Mouse (Mus musculus): Measurements from ENCODE around the gene Cnn3.

Cnn3 gene

DNA sequence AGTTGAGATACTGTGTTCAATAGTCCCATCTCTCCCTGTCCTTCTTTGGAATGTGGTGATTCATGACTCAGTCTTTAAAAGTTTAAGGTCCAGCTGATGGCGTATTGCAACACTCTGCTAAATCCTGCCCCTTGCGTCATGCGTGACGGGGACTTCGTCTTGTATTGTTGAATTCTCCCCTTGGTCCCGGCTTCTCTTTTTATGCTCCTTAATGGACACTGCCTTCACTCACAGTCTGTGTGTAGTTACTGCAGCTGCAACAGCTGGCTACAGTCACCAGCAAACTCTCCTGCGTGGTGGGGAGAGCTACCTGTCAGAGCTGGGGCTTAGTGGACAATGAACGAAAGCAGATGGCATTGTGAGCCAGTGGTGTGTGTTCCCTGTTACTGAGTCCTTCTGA lies 23.2 kb downstream of the Cnn3 start:
- DNase-seq (ENCODE audit: low spot score in 2 of 2) = no peak

DNA sequence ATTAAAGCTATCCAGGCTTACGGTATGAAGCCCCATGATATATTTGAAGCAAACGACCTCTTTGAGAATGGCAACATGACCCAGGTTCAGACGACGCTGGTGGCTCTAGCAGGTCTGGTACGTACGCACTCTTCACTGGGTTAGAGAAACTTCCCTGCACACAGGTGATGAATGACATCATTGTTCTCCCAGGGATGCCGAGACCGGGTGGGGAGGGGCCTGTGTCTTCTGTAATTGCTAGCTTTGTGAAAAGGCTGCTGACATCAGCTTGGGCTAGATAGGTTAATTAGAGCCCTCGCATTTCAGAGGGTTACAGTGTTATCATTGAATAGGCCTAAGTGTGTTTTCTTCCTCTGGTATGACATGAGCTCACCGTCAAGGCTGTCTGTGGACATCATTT lies 25.1 kb downstream of the Cnn3 start:
- no peak for DNase-seq (ENCODE audit: low spot score in 2 of 2)

DNA sequence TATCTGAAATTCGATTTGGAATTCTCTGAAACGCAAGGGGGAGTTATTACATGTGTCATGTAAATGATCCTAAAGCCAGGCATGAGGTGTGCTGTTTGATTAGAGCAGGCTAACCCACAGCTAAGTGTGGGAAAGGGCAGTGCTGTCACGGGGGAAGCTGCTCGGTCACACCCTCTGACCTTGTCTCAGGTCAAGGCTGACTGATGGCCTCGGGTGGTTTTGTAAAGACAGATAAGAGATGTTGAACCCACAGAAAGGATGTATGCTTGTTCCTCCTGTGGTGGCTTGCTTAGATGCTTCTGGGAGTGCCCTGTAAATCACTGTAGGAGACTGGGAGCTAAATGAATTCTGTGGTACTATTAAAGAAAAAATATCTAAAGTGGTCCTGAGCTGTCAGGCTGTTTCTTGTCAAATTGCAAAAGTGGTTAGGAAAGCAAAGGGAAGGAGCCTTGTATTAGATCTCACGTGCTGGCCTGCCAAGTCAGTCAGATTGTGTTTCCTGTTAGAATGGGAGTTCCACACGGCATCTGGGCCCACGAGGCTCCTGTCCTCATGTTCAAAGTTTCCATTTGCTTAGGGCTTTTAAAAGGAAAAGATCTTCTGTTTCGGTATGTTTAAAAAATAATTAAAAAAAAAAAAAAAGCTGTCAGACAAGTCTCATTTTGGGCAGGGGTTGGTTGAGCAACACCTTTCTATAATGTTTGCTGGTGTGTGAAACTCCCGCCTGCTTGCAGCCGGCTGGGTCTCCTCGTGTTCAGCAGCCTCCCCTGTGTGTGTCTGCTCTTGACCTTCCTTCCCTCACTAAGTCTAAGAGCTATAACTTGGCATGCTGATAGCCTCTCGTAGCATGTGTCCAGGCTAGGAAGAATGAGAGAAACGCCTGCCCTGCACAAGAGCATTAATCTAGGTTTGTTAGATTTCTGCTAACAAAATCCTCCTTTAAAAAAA lies 32.5 kb downstream of the Cnn3 start:
- DNase-seq (ENCODE audit: low spot score in 2 of 2) = no peak

GRCm38 (mm10) chr3:121460473-121461193 lies 34.3 kb downstream of the Cnn3 start:
- peak in 1 of 2 experiments; percentile 26 for DNase-seq (ENCODE audit: low spot score in 2 of 2)

DNA sequence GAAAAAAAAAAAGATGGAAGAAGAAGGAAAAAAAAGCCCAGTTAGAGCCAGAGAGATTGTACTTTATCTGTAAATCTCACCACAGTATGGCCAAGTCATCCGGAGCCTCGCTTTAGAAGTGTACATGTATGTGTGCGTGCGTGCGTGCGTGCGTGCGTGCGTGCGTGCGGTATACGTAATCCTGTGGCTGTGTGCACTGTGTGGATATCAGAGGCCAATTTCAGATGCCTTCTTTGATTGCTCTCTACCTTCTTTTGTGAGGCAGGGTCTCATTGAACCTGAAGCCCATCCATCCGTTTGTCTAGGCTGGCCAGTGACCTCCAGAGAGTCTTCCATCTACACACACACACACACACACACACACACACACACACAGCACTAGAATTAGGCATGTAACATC lies 35.2 kb downstream of the Cnn3 start:
- no peak for DNase-seq (ENCODE audit: low spot score in 2 of 2)

GRCm38 (mm10) chr3:121462782-121463181 lies 36.5 kb downstream of the Cnn3 start:
- no peak for DNase-seq (ENCODE audit: low spot score in 2 of 2)

DNA sequence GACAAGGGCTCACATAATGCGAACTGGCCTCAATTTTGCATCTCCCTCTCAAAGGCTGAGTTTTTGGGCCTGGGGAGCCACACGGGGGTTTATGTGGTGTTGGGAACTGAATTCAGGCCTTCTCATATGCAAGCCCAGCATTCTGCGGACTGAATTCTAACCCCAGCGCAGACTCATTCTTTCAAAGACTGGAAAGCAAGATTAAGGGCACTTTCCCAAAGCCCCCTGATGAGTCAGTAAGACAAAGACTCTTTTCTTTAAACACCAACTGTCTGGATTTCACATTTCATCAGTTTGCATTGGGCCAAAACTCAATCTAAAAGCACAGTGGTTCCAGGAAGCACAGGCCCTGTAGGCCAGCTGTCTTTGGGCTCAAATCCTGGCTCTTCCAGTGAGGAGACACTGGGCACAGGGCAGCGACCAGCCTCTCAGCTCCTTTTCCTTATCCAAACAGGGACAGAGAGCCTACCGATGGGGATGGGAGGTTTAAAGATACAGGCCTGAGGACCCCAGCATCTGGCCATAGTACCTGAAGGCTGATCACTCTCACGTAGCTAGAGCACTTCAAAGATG lies 38.5 kb downstream of the Cnn3 start:
- no peak for DNase-seq (ENCODE audit: low spot score in 2 of 2)

GRCm38 (mm10) chr3:121465795-121466194 lies 39.5 kb downstream of the Cnn3 start:
- no peak for DNase-seq (ENCODE audit: low spot score in 2 of 2)

GRCm38 (mm10) chr3:121467094-121467552 lies 40.8 kb downstream of the Cnn3 start:
- DNase-seq (ENCODE audit: low spot score in 2 of 2) = peak in 1 of 2 experiments; percentile 26

GRCm38 (mm10) chr3:121468136-121468535 lies 41.8 kb downstream of the Cnn3 start:
- no peak for DNase-seq (ENCODE audit: low spot score in 2 of 2)

DNA sequence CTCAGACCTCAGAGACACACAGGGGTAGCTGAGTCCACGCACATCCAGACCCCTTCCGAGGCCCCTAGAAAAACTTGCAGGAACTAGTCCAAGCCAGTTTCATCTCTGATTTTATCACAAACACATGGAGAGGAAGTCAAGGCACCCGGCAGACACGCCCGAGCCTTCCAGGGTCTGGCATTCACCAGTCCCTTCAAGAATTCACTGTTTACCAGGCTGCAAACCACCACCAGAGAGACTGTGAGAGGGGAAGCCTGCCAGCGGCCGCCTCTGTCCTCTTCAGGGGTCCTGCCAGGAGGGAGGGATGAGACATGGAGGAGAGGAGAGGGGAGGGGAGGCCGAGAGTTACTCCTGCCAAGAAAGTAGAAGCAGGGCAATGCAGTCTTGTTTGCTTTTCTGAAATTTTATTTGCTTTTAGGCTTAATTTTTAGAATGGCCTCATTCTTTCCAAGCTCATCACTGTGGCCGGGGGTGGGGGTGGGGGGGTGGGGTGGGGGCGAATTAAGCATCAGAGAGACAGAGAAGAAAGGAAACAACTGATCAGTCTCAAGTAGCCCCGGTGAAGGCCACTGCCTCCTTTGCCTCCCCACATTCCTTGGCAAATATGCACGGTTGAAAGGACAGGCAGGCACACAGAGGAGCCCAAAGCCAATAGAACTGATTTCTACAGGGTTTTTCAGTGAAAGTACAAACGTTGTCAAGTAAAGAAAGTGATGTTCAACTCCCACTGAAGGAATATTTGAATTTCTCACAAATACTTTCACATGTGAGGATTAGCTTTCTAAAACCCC lies 43.1 kb downstream of the Cnn3 start:
- no peak for DNase-seq (ENCODE audit: low spot score in 2 of 2)

DNA sequence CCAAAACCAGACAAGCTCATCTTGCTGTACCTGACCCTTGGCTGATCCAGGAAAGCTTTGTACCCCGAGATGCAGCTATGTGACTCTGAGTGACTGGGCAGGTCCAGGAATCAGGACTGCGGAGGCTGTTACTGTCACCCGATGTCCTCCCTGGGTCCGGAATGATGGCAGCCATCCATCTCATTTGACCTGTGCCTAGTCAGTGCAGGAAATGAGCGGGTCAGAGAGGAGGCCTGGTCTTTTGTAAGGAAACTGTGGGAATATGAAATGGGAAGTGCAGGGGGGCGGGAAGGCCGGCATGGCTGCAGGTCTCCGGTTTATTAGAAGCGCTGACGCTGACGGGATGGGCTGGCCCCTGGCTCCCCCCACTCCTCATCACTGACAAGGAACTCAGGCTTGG lies 45.4 kb downstream of the Cnn3 start:
- no peak for DNase-seq (ENCODE audit: low spot score in 2 of 2)

GRCm38 (mm10) chr3:121474738-121475137 lies 48.4 kb downstream of the Cnn3 start:
- no peak for DNase-seq (ENCODE audit: low spot score in 2 of 2)

DNA sequence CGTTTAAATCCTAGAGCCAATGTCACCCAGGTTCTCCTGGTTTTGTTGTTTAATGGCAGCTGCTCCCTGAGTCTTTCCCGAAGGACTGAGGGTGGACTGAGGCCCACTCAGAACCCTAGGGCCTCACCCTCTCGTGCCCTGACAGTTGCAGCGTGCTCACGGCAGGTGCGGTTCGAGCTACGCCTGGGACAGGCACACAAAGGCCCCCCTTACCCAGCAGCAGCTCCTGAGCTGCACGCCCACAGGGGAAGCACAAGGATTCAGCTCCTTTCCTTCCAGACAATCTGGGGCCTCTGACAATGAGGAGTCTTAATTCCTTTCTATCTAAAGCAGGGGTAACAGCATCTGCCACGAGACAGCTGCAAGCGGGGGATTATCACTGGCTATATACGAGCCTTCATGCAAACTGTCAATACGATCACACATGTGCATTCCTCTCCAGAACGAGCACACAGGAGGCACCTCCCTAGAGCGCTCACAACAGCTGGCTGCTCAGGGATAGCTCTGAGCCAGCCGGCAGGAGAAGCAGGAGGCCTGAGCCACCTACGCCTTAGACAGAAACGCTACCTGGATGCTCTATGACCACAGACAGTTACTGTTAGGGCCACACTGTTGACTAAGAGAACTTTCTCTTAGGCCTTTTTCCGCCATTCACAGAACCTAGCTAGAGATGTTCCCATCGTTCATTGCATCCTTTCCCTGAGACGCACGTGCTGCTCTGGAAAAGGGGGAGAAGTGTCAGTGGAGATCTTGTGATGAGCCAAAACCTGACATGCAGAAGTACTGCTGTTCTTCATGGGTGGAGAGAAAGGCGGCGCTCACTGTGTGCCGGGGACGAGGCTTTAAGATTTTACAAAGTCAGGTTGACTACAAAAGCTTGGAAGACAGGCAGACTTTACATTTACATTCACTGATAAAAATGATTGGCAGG lies 54.0 kb downstream of the Cnn3 start:
- DNase-seq (ENCODE audit: low spot score in 2 of 2) = no peak

DNA sequence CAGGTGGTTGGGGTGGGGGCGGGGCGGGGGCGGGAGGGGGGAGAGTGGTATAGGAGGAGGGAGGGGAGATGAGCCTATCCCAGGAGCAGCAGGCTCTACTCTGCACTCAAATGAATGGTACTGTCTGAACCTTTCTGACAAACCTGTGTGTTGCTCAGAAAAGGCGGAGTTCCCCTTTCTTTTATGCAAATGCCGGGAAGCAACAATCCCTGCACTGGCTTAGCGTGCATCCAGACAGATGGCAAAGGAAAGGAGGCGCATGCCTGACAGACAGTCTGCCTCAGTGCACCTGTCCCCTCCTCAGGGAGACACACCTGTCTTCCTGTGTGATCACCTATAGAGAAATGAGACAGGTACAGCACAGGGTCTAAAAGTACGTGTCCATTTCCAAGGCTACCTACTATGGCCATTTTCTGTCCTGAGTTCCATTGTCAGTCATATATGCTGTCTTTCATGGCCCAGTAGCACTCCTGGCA lies 54.7 kb downstream of the Cnn3 start:
- DNase-seq (ENCODE audit: low spot score in 2 of 2) = no peak

- DNase-seq (ENCODE audit: low spot score in 2 of 2) = no peak
These were observed 55.3 kb downstream of the Cnn3 start for GRCm38 (mm10) chr3:121481564-121481963.

GRCm38 (mm10) chr3:121483266-121484161 lies 57.2 kb downstream of the Cnn3 start:
- DNase-seq (ENCODE audit: low spot score in 2 of 2) = no peak

- DNase-seq (ENCODE audit: low spot score in 2 of 2) = no peak
These were observed 58.9 kb downstream of the Cnn3 start for GRCm38 (mm10) chr3:121485201-121485600.

GRCm38 (mm10) chr3:121489462-121490118 lies 63.3 kb downstream of the Cnn3 start:
- DNase-seq (ENCODE audit: low spot score in 2 of 2) = no peak
